Mouse (Mus musculus) cerebellum, adult (tissue): ENCODE results near the gene Rpgrip1.

ENCODE experiments used
- ATAC-seq: cut with Nextera tagmentation; 2 replicates; pipeline ENCODE4 v1.9.2; 2017; ENCODE audit warnings: mild to moderate bottlenecking, moderate library complexity, mixed read lengths; ENCODE audit not compliant: insufficient number of reproducible peaks, low FRiP score, low TSS enrichment

The Rpgrip1 gene

DNA sequence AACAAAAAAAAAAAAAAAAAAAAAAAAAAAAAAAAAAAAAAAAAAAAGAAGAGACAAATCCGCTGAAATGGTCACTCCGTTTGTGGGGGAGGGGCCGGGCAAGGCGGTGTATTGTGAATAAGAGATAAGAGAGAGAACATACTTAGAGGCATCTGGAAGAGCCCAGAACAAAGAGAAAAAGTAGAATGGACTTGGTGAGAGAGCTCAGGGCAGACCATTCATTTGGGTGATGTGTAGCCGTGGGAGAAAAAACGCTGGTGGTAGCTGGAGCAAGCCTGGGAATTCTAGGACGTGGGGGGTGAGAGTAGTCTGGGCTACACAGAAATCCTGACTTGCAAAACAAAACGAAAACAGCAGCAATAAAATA, 7.9 kb downstream of the Rpgrip1 start:
- no peak for ATAC-seq

GRCm38 (mm10) chr14:52118823-52119608, 8.5 kb downstream of the Rpgrip1 start:
- ATAC-seq: peak; percentile 78

GRCm38 (mm10) chr14:52120169-52120568, 9.7 kb downstream of the Rpgrip1 start:
- ATAC-seq: no peak

DNA sequence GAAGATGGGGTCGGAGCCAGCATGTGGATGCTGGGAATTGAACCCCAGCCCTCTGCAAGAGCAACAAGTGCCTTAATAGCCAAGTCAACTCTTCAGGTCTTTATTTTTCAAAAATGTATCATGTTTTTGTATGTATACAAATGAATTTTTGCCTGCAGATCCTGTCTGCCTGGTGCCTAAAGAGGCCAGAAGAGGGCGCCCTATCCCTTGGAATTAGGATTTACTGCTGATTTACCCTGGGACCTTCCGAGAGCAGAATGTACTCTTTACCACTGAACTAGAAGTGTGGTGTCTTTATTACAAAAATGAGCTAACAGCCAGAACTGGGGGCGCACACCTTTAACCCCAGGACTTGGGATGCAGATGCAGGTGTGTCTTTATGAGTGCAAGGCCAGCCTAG, 13.4 kb downstream of the Rpgrip1 start:
- ATAC-seq: no peak

GRCm38 (mm10) chr14:52124636-52125035, 14.1 kb downstream of the Rpgrip1 start:
- ATAC-seq: no peak

- ATAC-seq: no peak
Measured at GRCm38 (mm10) chr14:52133584-52133983, 23.1 kb downstream of the Rpgrip1 start.

- no peak for ATAC-seq
Measured at GRCm38 (mm10) chr14:52140577-52141444, 30.3 kb downstream of the Rpgrip1 start.

DNA sequence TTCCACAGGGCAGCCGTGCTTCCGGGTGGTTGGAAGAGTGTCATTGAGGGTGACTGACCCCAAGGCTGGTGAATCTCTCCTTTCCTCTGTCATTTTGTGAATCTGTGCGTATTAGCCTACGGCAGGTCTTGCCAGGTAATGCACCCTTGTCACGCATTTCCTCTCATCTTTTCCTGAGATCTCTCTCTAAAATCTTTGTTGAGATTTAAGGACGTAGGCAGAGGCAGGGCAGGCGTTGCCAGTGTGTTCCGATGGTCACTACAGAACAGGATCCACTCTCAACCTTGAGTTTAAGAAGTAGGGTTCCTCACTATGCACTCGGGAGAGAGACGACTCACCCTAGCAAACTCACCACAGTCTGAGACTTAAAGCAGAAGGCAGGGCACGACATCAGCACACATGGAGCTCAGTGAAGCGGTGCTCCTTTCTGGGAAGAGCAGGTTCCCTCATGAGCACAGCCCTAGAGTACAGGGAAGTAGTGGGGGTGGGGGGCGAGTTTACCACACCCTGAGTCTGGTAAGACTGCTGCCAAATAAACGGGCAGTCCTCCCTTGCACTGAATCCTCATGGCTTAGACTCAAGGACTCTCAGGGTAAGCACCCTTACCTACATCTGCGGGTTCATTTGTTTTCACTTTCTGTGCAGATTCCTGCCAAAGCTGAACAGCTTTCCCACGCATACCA, 31.1 kb downstream of the Rpgrip1 start:
- ATAC-seq: no peak

GRCm38 (mm10) chr14:52144165-52144564, 33.7 kb downstream of the Rpgrip1 start:
- ATAC-seq: no peak

GRCm38 (mm10) chr14:52146540-52146939, 36.0 kb downstream of the Rpgrip1 start:
- no peak for ATAC-seq

DNA sequence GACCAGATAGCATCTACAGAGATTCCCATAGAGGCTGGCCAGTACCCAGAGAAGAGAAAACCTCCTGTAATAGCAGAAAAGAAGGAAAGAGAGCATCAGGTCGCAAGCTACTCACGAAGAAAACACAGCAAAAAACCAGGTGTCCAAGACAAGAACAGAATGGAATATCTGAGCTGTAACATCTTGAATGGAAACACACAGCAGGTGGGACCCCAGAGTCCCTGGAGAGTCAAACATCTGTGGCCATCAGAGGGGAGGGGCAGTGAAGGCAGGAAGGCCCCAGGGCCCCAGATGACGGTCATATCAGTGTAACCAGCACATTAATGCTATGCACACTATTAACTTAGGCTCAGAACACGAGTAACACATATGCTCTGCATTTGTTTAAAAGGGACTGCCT, 39.4 kb downstream of the Rpgrip1 start:
- ATAC-seq: no peak

- ATAC-seq: no peak
Measured at GRCm38 (mm10) chr14:52152179-52152578, 41.7 kb downstream of the Rpgrip1 start.

DNA sequence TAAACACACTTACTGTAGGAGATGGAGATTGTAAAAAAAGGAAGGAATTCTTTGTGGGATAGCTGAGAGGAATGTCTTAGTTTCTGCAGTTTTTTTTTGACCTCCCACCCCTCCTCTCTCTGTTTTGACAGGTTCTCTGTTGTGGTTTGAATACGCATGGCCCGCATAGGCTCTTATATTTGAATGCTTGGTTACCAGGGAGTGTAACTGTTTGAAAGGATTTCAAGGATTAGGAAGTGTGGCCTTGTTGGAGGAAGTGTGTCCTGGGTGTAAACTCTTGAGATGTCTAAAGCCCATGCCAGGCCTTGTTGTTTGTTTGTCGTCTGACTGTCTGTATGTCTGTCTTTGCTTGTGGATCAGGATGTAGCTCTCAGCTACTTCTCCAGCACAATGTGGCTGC, 42.1 kb downstream of the Rpgrip1 start:
- ATAC-seq: no peak

DNA sequence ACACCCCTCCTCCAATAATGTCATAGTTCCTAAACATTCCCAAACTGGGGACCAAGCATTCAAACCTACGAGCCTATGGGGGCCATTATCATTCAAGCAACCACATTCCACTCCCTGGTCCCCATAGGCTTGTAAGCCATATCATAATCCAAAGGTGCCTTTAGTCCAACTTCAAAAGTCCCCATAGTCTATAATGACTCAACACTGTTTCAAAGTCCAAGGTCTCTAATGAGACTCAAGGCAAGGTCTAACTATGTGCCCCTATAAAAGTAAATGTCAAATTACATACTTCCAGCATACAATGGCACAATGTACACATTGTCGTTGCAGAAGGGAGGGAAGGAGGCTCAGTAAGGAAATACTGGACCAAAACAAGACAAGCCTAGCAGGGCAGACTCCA, 44.5 kb downstream of the Rpgrip1 start:
- ATAC-seq: no peak

DNA sequence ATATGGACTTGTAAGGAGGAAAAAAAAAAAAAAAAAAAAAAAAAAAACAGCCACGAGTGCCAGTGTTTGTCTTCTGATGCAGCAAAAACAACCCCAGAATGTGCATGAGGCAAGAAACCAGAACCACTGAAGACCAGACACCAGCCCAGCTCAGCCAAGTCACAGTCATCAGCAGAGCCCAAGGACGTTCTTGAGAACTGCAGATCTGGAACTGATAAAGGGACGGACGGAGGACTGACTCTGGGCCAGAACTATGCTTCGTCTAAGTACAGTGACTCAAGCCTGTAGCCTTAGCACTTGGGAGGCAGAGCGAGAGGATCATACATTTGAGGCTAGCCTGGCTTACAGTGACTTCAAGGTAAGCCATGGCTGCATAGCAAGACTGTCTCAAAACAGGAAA, 50.4 kb downstream of the Rpgrip1 start:
- no peak for ATAC-seq

DNA sequence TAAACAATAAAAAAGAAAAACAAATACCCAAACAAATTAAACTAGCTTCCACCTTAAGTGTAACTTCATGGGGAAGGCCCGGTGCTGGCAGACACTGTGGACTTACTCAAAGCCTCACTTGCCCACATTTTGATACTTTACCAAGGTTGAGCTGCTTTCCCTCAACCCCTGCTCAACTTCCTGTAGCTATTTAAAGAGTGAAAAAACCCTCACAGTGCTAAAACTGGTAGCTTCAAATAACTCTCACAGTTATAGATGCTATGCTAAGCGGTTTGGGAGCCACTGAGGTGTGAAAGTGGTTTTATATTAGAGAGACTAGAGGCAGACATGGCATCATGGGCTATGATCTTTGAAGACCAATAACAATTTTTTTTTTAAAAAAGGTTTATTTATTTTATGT, 56.1 kb downstream of the Rpgrip1 start:
- no peak for ATAC-seq

DNA sequence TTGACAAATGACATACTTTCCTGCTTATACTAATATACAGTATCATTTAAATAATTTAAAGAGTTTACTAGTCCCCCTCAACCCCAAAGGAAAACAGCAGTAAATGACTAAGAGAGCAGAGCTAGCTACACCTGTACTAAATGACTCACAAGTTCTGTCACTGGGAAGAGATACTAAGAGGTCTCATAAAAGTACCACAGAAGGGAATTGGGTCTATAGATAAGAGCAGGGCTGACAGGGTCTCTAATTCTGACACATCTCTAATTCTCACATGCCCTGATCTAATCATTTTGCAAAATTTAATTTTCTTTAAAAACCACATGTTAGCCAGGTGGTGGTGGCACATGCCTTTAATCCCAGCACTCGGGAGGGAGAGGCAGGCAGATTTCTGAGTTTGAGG, 78.3 kb downstream of the Rpgrip1 start:
- ATAC-seq: no peak

DNA sequence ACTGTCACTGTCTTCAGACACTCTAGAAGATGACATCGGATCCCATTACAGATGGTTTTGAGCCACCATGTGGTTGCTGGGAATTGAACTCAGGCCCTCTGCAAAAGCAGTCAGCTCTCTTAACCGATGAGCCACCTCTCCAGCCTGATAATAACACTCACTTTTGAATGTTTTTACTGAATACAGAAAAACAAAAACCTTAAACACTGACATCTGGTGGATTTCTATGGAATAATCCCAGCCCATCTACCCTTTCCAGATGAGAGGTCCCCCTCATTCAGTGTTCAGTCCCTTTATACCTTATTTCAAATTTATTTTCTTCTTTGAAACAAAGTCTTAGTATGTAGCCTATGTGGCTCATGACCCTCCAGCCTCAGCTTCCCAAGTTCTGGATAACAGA, 79.0 kb downstream of the Rpgrip1 start:
- ATAC-seq: no peak

DNA sequence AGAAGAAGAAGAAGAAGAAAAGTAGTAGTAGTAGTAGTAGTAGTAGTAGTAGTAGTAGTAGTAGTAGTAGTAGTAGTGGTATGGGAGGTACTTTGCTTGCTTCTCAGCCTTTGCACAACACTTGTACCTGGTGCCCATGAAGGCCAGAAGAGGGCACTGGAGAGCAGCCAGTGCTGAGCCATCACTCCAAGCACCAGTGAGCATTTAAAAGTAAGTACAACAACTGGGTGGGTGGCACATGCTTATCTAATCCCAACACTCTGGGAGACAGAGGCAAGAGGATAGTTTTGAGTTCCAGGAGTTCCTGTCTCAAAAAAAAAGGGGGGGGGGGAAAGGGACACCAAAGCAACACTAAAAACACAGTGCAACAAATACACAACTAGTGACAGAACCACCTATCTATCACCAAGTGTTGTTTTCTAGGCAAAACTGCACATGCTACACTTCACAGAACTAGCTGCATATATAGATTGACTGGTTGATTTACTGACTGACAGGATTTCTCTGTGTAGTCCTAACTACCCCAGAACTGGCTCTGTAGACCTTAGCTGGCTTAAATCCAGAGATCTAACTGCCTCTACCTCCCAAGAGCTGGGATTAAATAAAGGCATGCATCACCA, 80.3 kb downstream of the Rpgrip1 start:
- ATAC-seq: no peak; the same call in 1 of the 2 replicates

GRCm38 (mm10) chr14:52195691-52196090, 85.2 kb downstream of the Rpgrip1 start:
- ATAC-seq: no peak
